Mouse (Mus musculus): ENCODE measurements around the gene Pde6g. TPM values are rescaled to one million over a fixed set of nuclear protein-coding genes. Genes with fewer than 3 reads are reported as not detected.
A peak's percentile ranks its signal among the peaks of the same experiment; 100 is the strongest.

The Pde6g gene
- polyA plus RNA-seq, 1 experiment from 2014 or later, result 0.26 TPM

DNA sequence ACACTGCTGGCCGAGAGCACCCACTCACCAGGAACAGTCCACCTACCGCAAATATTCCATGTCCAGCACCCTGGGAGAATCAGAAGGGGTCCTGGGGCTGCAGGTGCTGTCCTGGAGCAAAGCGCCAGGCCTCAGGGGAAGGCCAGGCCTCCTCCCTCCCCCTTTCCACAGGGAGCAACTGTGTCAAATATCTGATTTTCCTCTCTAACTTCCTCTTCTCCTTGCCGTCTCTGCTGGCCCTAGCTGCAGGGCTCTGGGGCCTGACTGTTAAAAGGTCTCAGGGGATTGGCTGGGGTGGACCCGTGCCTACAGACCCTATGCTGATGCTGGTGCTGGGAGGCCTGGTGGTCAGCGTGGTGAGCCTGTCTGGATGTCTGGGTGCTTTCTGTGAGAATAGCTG lies 9.2 kb downstream of the Pde6g start:
- no peaks in the 10 kb centered on the region for H3K4me1 ChIP-seq (replicated peaks; ENCODE audit: control insufficient read depth, insufficient read depth, low read length)
- no peaks in the 10 kb centered on the region for H3K27me3 ChIP-seq (ENCODE audit: control insufficient read depth, insufficient read depth, low read length)
- H3K36me3 ChIP-seq (ENCODE audit: control insufficient read depth, insufficient read depth, low read length), result no peaks in the 10 kb centered on the region
- 69% methylated on average over 6 of the region's 6 CpGs for WGBS
- H3K9me3 ChIP-seq (ENCODE audit: control insufficient read depth, low read length), result no peaks in the 10 kb centered on the region
- no peak overlapping the region for H3K4me3 ChIP-seq (ENCODE audit: low read depth, low read length)
- no peak overlapping the region for H3K27ac ChIP-seq (ENCODE audit: low read depth, low read length)
- no peak overlapping the region for H3K4me2 ChIP-seq (replicated peaks; ENCODE audit: low read depth, low read length)
- no peak for DNase-seq (ENCODE audit: low spot score)
- H3K9ac ChIP-seq (ENCODE audit: low read depth, low read length), result no peak overlapping the region
- ATAC-seq (ENCODE audit: low FRiP score), result no peak

DNA sequence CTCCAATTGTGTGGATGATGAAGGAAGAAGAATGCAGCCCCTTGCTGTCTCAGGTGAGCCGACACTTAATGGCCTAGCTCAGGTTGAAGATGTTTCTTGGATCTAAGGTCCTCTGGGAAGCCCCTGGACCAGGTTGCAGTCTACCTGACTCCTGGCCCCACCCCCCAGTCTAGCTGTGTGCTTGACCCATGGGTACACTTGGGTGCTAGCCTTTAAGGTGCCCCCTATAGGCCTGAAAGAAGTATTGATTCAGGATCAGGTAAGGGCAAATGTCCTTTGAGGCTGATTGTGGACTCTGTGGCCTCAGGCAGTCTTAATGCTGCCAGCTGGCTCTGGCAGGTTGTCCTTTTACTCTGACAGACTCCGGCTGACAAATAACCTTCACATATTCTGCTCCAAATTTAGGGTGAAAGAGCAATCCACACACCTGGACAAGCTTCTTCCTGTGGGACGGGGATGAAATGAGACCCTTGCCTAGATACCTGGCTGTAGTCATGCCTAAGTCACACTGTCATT lies 10.5 kb downstream of the Pde6g start:
- Histone ChIP-seq H3K27me3 (ENCODE audit: control insufficient read depth, insufficient read depth, low read length) (no peaks in the 10 kb centered on the region), H3K9me3 (ENCODE audit: control insufficient read depth, low read length) (no peaks in the 10 kb centered on the region), H3K4me2 (replicated peaks; ENCODE audit: low read depth, low read length) (no peak overlapping the region), H3K36me3 (ENCODE audit: control insufficient read depth, insufficient read depth, low read length) (no peaks in the 10 kb centered on the region), H3K4me1 (replicated peaks; ENCODE audit: control insufficient read depth, insufficient read depth, low read length) (no peaks in the 10 kb centered on the region), H3K27ac (ENCODE audit: low read depth, low read length) (no peak overlapping the region), H3K9ac (ENCODE audit: low read depth, low read length) (no peak overlapping the region), H3K4me3 (ENCODE audit: low read depth, low read length) (no peak overlapping the region)
- 89% methylated on average over 3 of the region's 3 CpGs for WGBS
- ATAC-seq (ENCODE audit: low FRiP score) (no peak), DNase-seq (ENCODE audit: low spot score) (no peak)

DNA sequence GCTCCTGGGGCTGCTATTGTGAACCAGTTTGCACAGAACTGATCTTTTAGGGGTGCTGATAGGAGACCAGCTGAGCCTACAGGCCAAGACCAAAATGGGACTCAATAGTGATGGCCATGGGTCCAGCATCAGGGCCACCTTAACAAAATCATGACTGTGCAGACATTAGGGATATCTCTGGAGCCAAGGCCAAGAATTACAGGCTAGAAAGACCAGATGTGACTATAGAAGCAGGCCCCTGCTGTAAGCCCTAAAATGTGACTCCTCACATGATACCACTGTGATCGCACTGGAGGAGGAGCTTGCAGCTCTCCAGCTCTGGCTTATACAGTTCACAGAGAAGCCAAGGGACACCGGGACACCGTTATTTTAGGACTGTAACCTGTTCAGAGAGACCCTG lies 11.0 kb downstream of the Pde6g start, which contains the start of gene Tspan10:
Gene Tspan10 (plus strand): TSS at position 301 of the 400 bp plus-strand sequence.
- DNase-seq (ENCODE audit: low spot score) (no peak), ATAC-seq (ENCODE audit: low FRiP score) (no peak)
- no peak within 1 kb of the TSS for H3K4me3 ChIP-seq (ENCODE audit: low read depth, low read length)
- no peaks in the 10 kb centered on the region for H3K36me3 ChIP-seq (ENCODE audit: control insufficient read depth, insufficient read depth, low read length)
- WGBS, result 93% methylated on average over 3 of the region's 3 CpGs
- no peaks in the 10 kb centered on the region for H3K9me3 ChIP-seq (ENCODE audit: control insufficient read depth, low read length)
- no peak within 1 kb of the TSS for H3K27ac ChIP-seq (ENCODE audit: low read depth, low read length)
- no peak within 1 kb of the TSS for H3K4me2 ChIP-seq (replicated peaks; ENCODE audit: low read depth, low read length)
- no peaks in the 10 kb centered on the region for H3K27me3 ChIP-seq (ENCODE audit: control insufficient read depth, insufficient read depth, low read length)
- 0 out of 2 replicates have a peak within 1 kb of the TSS, but pooled peaks have one; percentile 16 for H3K9ac ChIP-seq (ENCODE audit: low read depth, low read length)
- H3K4me1 ChIP-seq (replicated peaks; ENCODE audit: control insufficient read depth, insufficient read depth, low read length), result no peaks in the 10 kb centered on the region

DNA sequence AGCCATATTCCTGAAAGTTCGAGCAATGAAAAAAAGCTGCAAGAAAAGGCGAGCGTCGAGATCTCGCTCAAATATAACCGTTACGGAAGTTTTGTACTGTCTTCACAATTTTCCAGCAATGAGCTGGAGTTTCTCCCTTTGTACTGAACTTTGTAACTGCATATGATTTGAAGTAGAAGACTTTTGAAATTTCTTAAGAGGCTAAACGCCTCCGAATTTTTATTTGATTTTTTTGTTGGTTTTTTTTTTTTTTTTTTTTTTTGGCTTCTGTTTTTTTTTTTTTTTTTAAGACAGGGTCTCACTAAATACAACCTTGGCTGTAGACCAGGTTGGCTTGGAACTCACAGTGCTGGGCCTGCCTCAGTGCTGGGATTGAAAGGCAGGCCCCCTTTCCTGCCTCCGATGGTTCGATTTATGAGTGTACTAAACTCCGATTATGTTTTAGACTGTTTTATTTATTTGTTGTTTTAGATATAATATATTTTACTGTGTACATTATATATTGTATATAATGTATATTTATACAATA lies 15.4 kb downstream of the Pde6g start:
- WGBS, result 31% methylated on average over 12 of the region's 12 CpGs
- peak overlapping the region; percentile 94 for H3K4me3 ChIP-seq (ENCODE audit: low read depth, low read length)
- ATAC-seq (ENCODE audit: low FRiP score), result no peak
- H3K4me1 ChIP-seq (replicated peaks; ENCODE audit: control insufficient read depth, insufficient read depth, low read length), result peaks cover 7% of the 10 kb centered on the region
- peak overlapping the region; percentile 98; the same call in 1 of the 2 replicates for H3K9ac ChIP-seq (ENCODE audit: low read depth, low read length)
- DNase-seq (ENCODE audit: low spot score), result no peak
- H3K4me2 ChIP-seq (replicated peaks; ENCODE audit: low read depth, low read length), result peak overlapping the region; percentile 90; the same call in 1 of the 2 replicates
- H3K27me3 ChIP-seq (ENCODE audit: control insufficient read depth, insufficient read depth, low read length), result no peaks in the 10 kb centered on the region
- H3K36me3 ChIP-seq (ENCODE audit: control insufficient read depth, insufficient read depth, low read length), result no peaks in the 10 kb centered on the region; the same call in 1 of the 2 replicates
- H3K27ac ChIP-seq (ENCODE audit: low read depth, low read length), result no peak overlapping the region
- no peaks in the 10 kb centered on the region for H3K9me3 ChIP-seq (ENCODE audit: control insufficient read depth, low read length)

DNA sequence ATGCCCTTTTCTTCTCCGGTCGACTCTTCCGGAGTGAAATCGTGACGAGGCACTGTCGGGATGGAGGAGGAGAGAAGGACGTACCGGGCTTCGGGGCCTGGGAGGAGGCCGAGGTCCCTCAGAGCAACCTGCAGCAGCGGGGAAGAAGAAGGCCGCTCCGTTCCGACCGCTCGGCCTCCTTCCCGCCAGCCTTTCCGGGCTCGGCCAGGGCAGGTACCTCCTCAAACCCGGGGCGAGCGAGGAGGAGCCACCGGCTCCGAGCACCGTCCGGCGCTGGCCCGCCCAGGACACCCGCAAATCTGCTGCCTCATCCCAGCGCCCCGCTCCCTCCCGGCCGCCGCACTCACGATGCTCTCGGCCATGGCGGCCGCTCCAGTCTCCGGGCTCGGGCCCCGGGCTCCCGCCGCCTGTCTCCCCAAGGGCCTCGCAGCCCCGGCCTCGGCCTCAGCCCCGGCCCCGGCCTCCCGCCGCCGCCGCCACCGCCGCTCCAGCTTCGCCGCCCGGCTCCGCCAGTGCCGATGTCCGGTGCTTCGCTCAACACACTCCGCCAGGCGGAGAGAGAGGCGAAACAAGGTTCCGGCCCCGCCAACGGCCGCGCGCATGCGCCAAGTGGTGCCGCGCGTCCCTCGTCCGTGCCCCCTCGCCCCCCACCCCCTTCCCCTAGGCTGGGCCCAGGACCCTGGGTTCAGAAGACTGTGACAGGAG lies 16.0 kb downstream of the Pde6g start, which contains the start of gene Nploc4:
Gene Nploc4 (minus strand): TSS at position 557 of the 705 bp plus-strand sequence.
- H3K4me2 ChIP-seq (replicated peaks; ENCODE audit: low read depth, low read length), result peak within 1 kb of the TSS; percentile 90
- no peaks in the 10 kb centered on the region for H3K9me3 ChIP-seq (ENCODE audit: control insufficient read depth, low read length)
- WGBS, result under 1% methylated on average over 74 of the region's 77 CpGs
- peak within 1 kb of the TSS; percentile 94 for H3K4me3 ChIP-seq (ENCODE audit: low read depth, low read length)
- H3K27ac ChIP-seq (ENCODE audit: low read depth, low read length), result peak within 1 kb of the TSS; percentile 63
- peaks cover 4% of the 10 kb centered on the region; the same call in 1 of the 2 replicates for H3K36me3 ChIP-seq (ENCODE audit: control insufficient read depth, insufficient read depth, low read length)
- H3K9ac ChIP-seq (ENCODE audit: low read depth, low read length), result peak within 1 kb of the TSS; percentile 98
- peaks cover 7% of the 10 kb centered on the region for H3K4me1 ChIP-seq (replicated peaks; ENCODE audit: control insufficient read depth, insufficient read depth, low read length)
- DNase-seq (ENCODE audit: low spot score) (peak; percentile 95), ATAC-seq (ENCODE audit: low FRiP score) (peak; percentile 87)
- H3K27me3 ChIP-seq (ENCODE audit: control insufficient read depth, insufficient read depth, low read length), result no peaks in the 10 kb centered on the region

DNA sequence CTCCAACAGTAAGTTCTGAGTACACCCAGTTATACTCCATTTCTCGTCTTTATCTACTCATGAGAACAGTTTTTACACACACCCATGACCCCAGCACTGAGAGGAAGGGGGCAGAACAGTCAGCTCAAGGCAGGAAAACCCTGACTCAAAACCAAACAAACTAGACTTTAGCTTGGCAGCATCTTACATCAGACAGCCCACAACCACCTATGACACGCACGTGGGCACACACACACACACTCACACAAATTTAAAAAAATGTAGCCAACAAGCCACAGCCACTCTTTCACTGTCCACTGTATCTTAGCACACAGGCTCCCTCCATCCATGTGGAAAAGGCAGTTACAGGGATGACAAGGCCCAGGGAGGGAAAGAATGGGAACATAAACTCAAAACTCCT lies 26.6 kb downstream of the Pde6g start:
- H3K9me3 ChIP-seq (ENCODE audit: control insufficient read depth, low read length), result no peaks in the 10 kb centered on the region
- no peaks in the 10 kb centered on the region for H3K27me3 ChIP-seq (ENCODE audit: control insufficient read depth, insufficient read depth, low read length)
- no peak overlapping the region for H3K4me2 ChIP-seq (replicated peaks; ENCODE audit: low read depth, low read length)
- no peaks in the 10 kb centered on the region for H3K4me1 ChIP-seq (replicated peaks; ENCODE audit: control insufficient read depth, insufficient read depth, low read length)
- H3K36me3 ChIP-seq (ENCODE audit: control insufficient read depth, insufficient read depth, low read length), result 0 out of 2 replicates have a peak, but pooled peaks cover 4% of the 10 kb centered on the region
- no peak overlapping the region for H3K9ac ChIP-seq (ENCODE audit: low read depth, low read length)
- ATAC-seq (ENCODE audit: low FRiP score), result no peak
- DNase-seq (ENCODE audit: low spot score), result no peak
- H3K4me3 ChIP-seq (ENCODE audit: low read depth, low read length), result no peak overlapping the region
- WGBS, result 95% methylated on average over 3 of the region's 3 CpGs
- no peak overlapping the region for H3K27ac ChIP-seq (ENCODE audit: low read depth, low read length)

DNA sequence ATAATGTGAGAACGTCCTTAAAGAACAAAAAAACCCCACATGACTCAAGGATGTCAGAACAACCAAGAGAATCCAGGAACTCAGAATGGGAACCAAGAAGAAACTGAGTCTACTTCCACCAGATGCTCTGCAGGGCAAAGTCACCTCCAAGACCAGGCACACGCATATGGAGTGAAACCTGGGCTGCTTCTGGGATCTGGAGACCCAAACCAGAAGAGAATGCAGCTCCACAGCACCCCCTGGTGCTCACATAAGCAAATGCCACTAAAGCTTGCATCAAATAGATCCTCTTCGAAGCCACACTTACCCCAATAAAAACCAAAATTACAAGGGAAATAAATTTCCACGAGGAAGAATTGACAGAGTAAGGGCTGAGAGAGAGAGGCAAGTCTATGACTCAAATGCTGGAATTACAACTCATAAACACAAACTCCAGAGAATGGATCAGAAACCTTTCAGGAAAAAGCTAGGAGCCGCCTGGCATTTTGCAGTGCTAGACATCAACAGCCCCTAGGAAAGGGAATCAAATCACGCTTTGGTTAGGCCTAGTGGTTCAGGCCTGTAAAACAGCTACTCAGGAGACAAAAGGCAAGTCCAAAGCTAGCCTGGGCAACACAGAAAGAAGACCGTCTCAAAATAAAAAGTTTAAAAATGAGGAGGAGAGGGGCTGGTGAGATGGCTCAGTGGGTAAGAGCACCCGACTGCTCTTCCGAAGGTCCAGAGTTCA lies 29.6 kb downstream of the Pde6g start:
- Histone ChIP-seq H3K4me1 (replicated peaks; ENCODE audit: control insufficient read depth, insufficient read depth, low read length) (no peaks in the 10 kb centered on the region), H3K36me3 (ENCODE audit: control insufficient read depth, insufficient read depth, low read length) (0 out of 2 replicates have a peak, but pooled peaks cover 4% of the 10 kb centered on the region), H3K27ac (ENCODE audit: low read depth, low read length) (no peak overlapping the region), H3K27me3 (ENCODE audit: control insufficient read depth, insufficient read depth, low read length) (no peaks in the 10 kb centered on the region), H3K9ac (ENCODE audit: low read depth, low read length) (no peak overlapping the region), H3K4me3 (ENCODE audit: low read depth, low read length) (no peak overlapping the region), H3K4me2 (replicated peaks; ENCODE audit: low read depth, low read length) (no peak overlapping the region), H3K9me3 (ENCODE audit: control insufficient read depth, low read length) (no peaks in the 10 kb centered on the region)
- ATAC-seq (ENCODE audit: low FRiP score), result no peak
- WGBS, result 82% methylated on average over 9 of the region's 9 CpGs
- peak; percentile 84 for DNase-seq (ENCODE audit: low spot score)

DNA sequence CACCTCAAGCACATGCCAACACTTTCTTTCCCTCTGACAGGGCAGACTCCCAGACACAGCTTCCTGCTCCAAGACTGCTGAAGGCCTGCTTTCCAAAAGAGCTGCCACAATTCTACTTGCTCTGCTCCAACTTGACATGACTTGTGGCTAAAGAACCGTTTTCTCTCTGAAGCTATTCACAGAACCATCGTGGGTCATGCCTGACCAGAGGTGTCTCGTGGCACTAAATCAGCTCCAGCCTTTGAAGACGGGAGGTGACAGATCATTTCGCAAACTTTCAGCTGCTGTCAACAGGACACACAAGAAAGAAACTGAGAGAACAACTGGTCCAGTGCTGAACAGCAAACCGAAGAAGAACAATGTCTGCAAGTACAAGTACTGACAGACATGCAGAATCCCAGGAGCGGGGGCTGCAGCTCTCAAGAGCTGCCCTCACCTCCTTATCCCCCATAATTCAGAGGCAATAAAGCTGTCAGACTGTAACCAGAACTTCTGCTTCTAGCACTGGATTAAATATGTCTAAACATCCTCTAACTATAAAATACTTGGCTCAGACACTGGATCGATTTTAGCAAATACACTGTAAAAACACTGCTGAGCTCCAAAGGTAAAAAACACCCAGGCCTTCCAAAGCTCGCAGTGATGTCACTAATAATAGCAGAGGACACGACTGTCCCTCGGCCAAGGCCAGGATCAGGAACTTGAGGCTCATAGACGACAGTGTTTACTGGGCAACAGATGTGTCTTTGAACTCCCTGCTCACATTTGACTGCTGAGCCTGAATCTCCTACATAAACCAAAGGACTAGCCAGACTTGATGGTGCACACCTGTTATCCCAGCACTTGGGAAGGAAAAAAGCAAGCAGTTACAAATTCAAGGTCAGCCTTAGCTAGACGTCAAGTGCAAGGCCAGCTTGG lies 30.4 kb downstream of the Pde6g start:
- no peak overlapping the region for H3K9ac ChIP-seq (ENCODE audit: low read depth, low read length)
- H3K27me3 ChIP-seq (ENCODE audit: control insufficient read depth, insufficient read depth, low read length), result no peaks in the 10 kb centered on the region
- no peaks in the 10 kb centered on the region for H3K4me1 ChIP-seq (replicated peaks; ENCODE audit: control insufficient read depth, insufficient read depth, low read length)
- no peak for ATAC-seq (ENCODE audit: low FRiP score)
- H3K9me3 ChIP-seq (ENCODE audit: control insufficient read depth, low read length), result no peaks in the 10 kb centered on the region
- no peak for DNase-seq (ENCODE audit: low spot score)
- H3K36me3 ChIP-seq (ENCODE audit: control insufficient read depth, insufficient read depth, low read length), result 0 out of 2 replicates have a peak, but pooled peaks cover 4% of the 10 kb centered on the region
- 93% methylated on average over 13 of the region's 13 CpGs for WGBS
- no peak overlapping the region for H3K4me2 ChIP-seq (replicated peaks; ENCODE audit: low read depth, low read length)
- no peak overlapping the region for H3K27ac ChIP-seq (ENCODE audit: low read depth, low read length)
- H3K4me3 ChIP-seq (ENCODE audit: low read depth, low read length), result no peak overlapping the region
